Mouse (Mus musculus) MEL (cell line): ENCODE data around the gene Hgfac. TPM values are rescaled to one million over a fixed set of nuclear protein-coding genes. Genes with fewer than 3 reads are reported as not detected.

Experiments
- DNase-seq: peaks from one replicate; pipeline ENCODE4 v3.0.0; 2011; ENCODE audit warnings: low read depth, low spot score
- H3K27ac ChIP-seq: 2 replicates; pipeline ENCODE4 v1.5.1; 2012; ENCODE audit warnings: low read depth, mild to moderate bottlenecking, control low read depth, low read length, moderate library complexity; ENCODE audit not compliant: control insufficient read depth
- H3K27me3 ChIP-seq, 2 experiments: fragments of 150-350 bp in 1 of 2; sonication (generic) in 1 of 2; 2 replicates each; pipeline ENCODE4 v1.6.1; 2012; ENCODE audit warnings: low read length in 2 of 2, mild to moderate bottlenecking in 2 of 2, improper control_type of control experiment in 1 of 2, moderate library complexity in 1 of 2; ENCODE audit not compliant: insufficient read depth in 2 of 2, control insufficient read depth in 1 of 2
- H3K36me3 ChIP-seq, 2 experiments: 2 replicates each; pipeline ENCODE4 v1.6.1; 2012 to 2014; ENCODE audit warnings: low read length in 2 of 2, improper control_type of control experiment in 1 of 2, inconsistent platforms in 1 of 2, mild to moderate bottlenecking in 1 of 2; ENCODE audit not compliant: insufficient read depth in 2 of 2, control insufficient read depth in 1 of 2
- H3K4me1 ChIP-seq, 2 experiments: fragments of 150-350 bp in 1 of 2; sonication (generic) in 1 of 2; 2 replicates each; pipeline ENCODE4 v1.6.1; 2012; ENCODE audit warnings: low read length in 2 of 2, improper control_type of control experiment in 1 of 2, mild to moderate bottlenecking in 1 of 2; ENCODE audit not compliant: insufficient read depth in 2 of 2, control insufficient read depth in 1 of 2
- H3K4me3 ChIP-seq, 2 experiments: fragments of 150-350 bp in 1 of 2; sonication (generic) in 1 of 2; 2 replicates each; pipeline ENCODE4 v1.5.1; 2012; ENCODE audit warnings: low read depth in 2 of 2, low read length in 2 of 2, mild to moderate bottlenecking in 2 of 2, moderate library complexity in 2 of 2, control low read depth in 1 of 2, improper control_type of control experiment in 1 of 2; ENCODE audit not compliant: control insufficient read depth in 1 of 2, insufficient read depth in 1 of 2
- H3K79me2 ChIP-seq: 2 replicates; pipeline ENCODE4 v1.6.1; 2012; ENCODE audit warnings: mild to moderate bottlenecking, low read length, moderate library complexity; ENCODE audit not compliant: control insufficient read depth, poor library complexity, insufficient read depth
- H3K9ac ChIP-seq: 2 replicates; pipeline ENCODE4 v1.6.1; 2012; ENCODE audit warnings: low read depth, mild to moderate bottlenecking, control low read depth, low read length, moderate library complexity; ENCODE audit not compliant: control insufficient read depth, poor library complexity, severe bottlenecking
- H3K9me3 ChIP-seq: fragments of 150-350 bp; sonication (generic); replicated peaks from 2 replicates; pipeline ENCODE4 v1.6.1; 2012; ENCODE audit warnings: mild to moderate bottlenecking, low read length, improper control_type of control experiment, moderate library complexity; ENCODE audit not compliant: insufficient read depth
- BHLHE40 ChIP-seq: IDR thresholded peaks from 2 replicates; pipeline ENCODE4 v1.6.1; 2012; ENCODE audit warnings: low read depth, mild to moderate bottlenecking, inconsistent platforms, low read length, improper control_type of control experiment, borderline replicate concordance
- GATA1 ChIP-seq: IDR thresholded peaks from 2 replicates; pipeline ENCODE4 v1.6.1; 2011; ENCODE audit warnings: low read depth, low read length, improper control_type of control experiment
- HCFC1 ChIP-seq: IDR thresholded peaks from 2 replicates; pipeline ENCODE4 v1.6.1; 2012; ENCODE audit warnings: low read depth, mild to moderate bottlenecking, inconsistent platforms, low read length, improper control_type of control experiment, moderate library complexity
- JUND ChIP-seq: IDR thresholded peaks from 2 replicates; pipeline ENCODE4 v1.6.1; 2011; ENCODE audit warnings: low read depth, mild to moderate bottlenecking, improper control_type of control experiment, low read length
- KAT2A ChIP-seq: conservative IDR thresholded peaks from 2 replicates; pipeline ENCODE4 v1.6.1; 2012; ENCODE audit warnings: low read depth, low read length, improper control_type of control experiment, inconsistent platforms
- MAX ChIP-seq: IDR thresholded peaks from 2 replicates; pipeline ENCODE4 v1.6.1; 2011; ENCODE audit warnings: low read length, improper control_type of control experiment
- MXI1 ChIP-seq: IDR thresholded peaks from 2 replicates; pipeline ENCODE4 v1.6.1; 2011; ENCODE audit warnings: mild to moderate bottlenecking, low read depth, low read length, improper control_type of control experiment
- POLR2AphosphoS5 ChIP-seq: IDR thresholded peaks from 2 replicates; pipeline ENCODE4 v1.6.1; 2012; ENCODE audit warnings: low read depth, borderline replicate concordance, mild to moderate bottlenecking, inconsistent platforms, low read length, moderate library complexity, mixed read lengths
- RAD21 ChIP-seq: IDR thresholded peaks from 2 replicates; pipeline ENCODE4 v1.6.1; 2011; ENCODE audit warnings: mild to moderate bottlenecking, low read depth, low read length, improper control_type of control experiment
- RCOR1 ChIP-seq: IDR thresholded peaks from 2 replicates; pipeline ENCODE4 v1.6.1; 2012; ENCODE audit warnings: low read depth, mild to moderate bottlenecking, inconsistent platforms, low read length, improper control_type of control experiment
- SMC3 ChIP-seq: IDR thresholded peaks from 2 replicates; pipeline ENCODE4 v1.6.1; 2011; ENCODE audit warnings: low read depth, low read length, improper control_type of control experiment
- TBP ChIP-seq: IDR thresholded peaks from 2 replicates; pipeline ENCODE4 v1.8.0; 2011; ENCODE audit warnings: low read depth, low read length, improper control_type of control experiment
- UBTF ChIP-seq: IDR thresholded peaks from 2 replicates; pipeline ENCODE4 v1.6.1; 2012; ENCODE audit warnings: low read depth, mild to moderate bottlenecking, inconsistent platforms, low read length, improper control_type of control experiment, moderate library complexity, borderline replicate concordance; ENCODE audit not compliant: insufficient read depth
- USF1 ChIP-seq: IDR thresholded peaks from 2 replicates; pipeline ENCODE4 v1.6.1; 2014; ENCODE audit warnings: low read depth, mild to moderate bottlenecking, inconsistent platforms, low read length, improper control_type of control experiment, moderate library complexity
- USF2 ChIP-seq, 2 experiments: IDR thresholded peaks; 2 replicates each; pipeline ENCODE4 v1.6.1; 2011 to 2012; ENCODE audit warnings: improper control_type of control experiment in 2 of 2, low read length in 2 of 2, borderline replicate concordance in 1 of 2, inconsistent platforms in 1 of 2, low read depth in 1 of 2, mild to moderate bottlenecking in 1 of 2; ENCODE audit not compliant: insufficient read depth in 1 of 2
- ZC3H11A ChIP-seq: IDR thresholded peaks from 2 replicates; pipeline ENCODE4 v1.6.1; 2012; ENCODE audit warnings: low read depth, mild to moderate bottlenecking, inconsistent platforms, low read length, improper control_type of control experiment
- ZKSCAN1 ChIP-seq: IDR thresholded peaks from 2 replicates; pipeline ENCODE4 v1.6.1; 2012; ENCODE audit warnings: low read depth, mild to moderate bottlenecking, inconsistent platforms, low read length, improper control_type of control experiment, moderate library complexity
- ZMIZ1 ChIP-seq: IDR thresholded peaks from 2 replicates; pipeline ENCODE4 v1.6.1; 2012; ENCODE audit warnings: low read depth, mild to moderate bottlenecking, inconsistent platforms, low read length, improper control_type of control experiment, moderate library complexity
- polyA plus RNA-seq, 2 experiments: library from polyadenylated mRNA; stranded (reverse) in 1 of 2; unstranded in 1 of 2; fragments of >175 nt in 1 of 2; fragments of >200 nt in 1 of 2; gene quantifications; 2 replicates each; pipeline versions ENCODE4 v1.2.1 to v1.2.4; 2012; ENCODE audit warnings: low replicate concordance in 2 of 2, low read depth in 1 of 2; ENCODE audit not compliant: insufficient read length in 2 of 2, insufficient read depth in 1 of 2, missing spikeins in 1 of 2
- total RNA-seq: library from RNA; depleted of rRNA; stranded (reverse); fragments of 300-350 nt; gene quantifications from 2 replicates; pipeline ENCODE4 v1.2.3, GENCODE M21; 2012

The Hgfac gene
- total and polyA plus RNA-seq, 3 experiments: 0.62 to 1.6 TPM; not detected in 1

DNA sequence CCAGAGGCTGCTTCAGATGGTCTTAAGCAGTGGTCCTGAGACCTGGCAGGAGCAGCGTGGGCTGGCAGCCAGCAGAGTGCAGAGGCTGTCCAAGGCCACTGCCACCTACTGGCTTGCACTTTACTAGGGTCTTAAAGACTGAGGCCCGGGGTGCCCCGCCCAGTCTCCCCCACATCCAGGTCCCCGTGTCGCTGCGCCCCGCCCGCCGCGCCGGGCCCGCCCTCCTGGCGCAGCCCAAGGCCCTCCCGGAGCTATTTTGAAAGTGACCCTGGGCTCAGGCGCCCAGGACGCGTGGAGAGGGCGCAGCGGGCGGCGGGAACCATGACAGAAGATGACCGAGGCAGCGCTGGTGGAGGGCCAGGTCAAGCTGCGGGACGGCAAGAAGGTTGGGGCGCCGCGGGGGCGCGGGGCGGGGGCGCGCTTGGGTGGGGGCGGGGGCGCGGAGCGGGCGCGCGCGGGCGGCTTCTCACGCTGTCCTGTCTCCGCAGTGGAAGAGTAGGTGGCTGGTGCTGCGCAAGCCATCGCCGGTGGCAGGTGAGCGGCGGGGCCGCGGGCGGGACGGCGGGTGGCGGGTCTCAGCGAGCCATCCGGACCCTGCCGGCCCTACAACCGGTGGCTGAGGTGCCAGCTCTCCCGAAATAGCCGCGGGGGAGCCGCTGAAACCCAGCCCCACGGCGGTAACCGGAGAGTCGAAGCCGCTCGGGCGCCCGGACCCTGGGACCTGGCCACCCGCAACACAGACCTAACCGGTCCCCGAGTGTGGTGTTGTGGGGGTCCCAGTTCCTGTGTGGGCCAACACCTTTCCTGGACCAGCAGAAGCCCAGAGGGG is 15.5 kb downstream of the Hgfac start, which contains the start of gene Dok7:
Dok7 (plus strand) TSS at position 163 of the 829 bp plus-strand sequence.
- Histone ChIP-seq H3K9me3 (no peaks in the 10 kb centered on the region), H3K4me3 (no peak within 1 kb of the TSS), H3K36me3 (no peaks in the 10 kb centered on the region), H3K79me2 (no peaks in the 10 kb centered on the region), H3K4me1 (no peaks in the 10 kb centered on the region), H3K27me3 (peaks cover 0 to 7% of the 10 kb centered on the region in 2 experiments), H3K9ac (no peak within 1 kb of the TSS), H3K27ac (no peak within 1 kb of the TSS)
- no peak for DNase-seq
- TF ChIP-seq UBTF: no peak

- Histone ChIP-seq H3K9ac (no peak overlapping the region), H3K79me2 (no peaks in the 10 kb centered on the region), H3K27me3 (no peaks in the 10 kb centered on the region; a peak in 4 of 4 replicates), H3K27ac (no peak overlapping the region), H3K4me1 (peaks cover 0 to 1% of the 10 kb centered on the region in 2 experiments; a peak in 1 of 4 replicates), H3K9me3 (no peaks in the 10 kb centered on the region), H3K36me3 (no peaks in the 10 kb centered on the region), H3K4me3 (no peak overlapping the region)
- no peak for TF ChIP-seq MAX
- TF ChIP-seq USF1: no peak
- TF ChIP-seq USF2 (IDR thresholded peaks at IDR 0.05; ENCODE audit: borderline replicate concordance in 1 of 2, insufficient read depth in 1 of 2, low read depth in 1 of 2, low read length in 2 of 2): no peak
- no peak for TF ChIP-seq GATA1
- TF ChIP-seq JUND: no peak
- TF ChIP-seq BHLHE40: no peak
- TF ChIP-seq ZKSCAN1: no peak
- no peak for TF ChIP-seq RAD21
- TF ChIP-seq ZC3H11A: no peak
- TF ChIP-seq POLR2AphosphoS5: no peak
- TF ChIP-seq TBP: no peak
- no peak for TF ChIP-seq RCOR1
- TF ChIP-seq HCFC1: no peak
- no peak for TF ChIP-seq UBTF
- TF ChIP-seq MXI1: no peak
- TF ChIP-seq KAT2A: no peak
- TF ChIP-seq ZMIZ1: no peak
- no peak for TF ChIP-seq SMC3
- DNase-seq: no peak
Measured at GRCm38 (mm10) chr5:35057582-35057981, 16.3 kb downstream of the Hgfac start.
